Mouse (Mus musculus): Measurements from ENCODE around the gene C1s1. TPM values are rescaled to one million over a fixed set of nuclear protein-coding genes. Genes with fewer than 3 reads are reported as not detected.
A peak's percentile ranks its signal among the peaks of the same experiment; 100 is the strongest.
"Not testable (repeated sequence)": the region's sequence is repeated elsewhere in the genome, so short reads cannot be mapped to it uniquely, and the experiment has no call there.

C1s1 gene
- polyA plus RNA-seq, 1 experiment from 2014 or later = 0.80 TPM

DNA sequence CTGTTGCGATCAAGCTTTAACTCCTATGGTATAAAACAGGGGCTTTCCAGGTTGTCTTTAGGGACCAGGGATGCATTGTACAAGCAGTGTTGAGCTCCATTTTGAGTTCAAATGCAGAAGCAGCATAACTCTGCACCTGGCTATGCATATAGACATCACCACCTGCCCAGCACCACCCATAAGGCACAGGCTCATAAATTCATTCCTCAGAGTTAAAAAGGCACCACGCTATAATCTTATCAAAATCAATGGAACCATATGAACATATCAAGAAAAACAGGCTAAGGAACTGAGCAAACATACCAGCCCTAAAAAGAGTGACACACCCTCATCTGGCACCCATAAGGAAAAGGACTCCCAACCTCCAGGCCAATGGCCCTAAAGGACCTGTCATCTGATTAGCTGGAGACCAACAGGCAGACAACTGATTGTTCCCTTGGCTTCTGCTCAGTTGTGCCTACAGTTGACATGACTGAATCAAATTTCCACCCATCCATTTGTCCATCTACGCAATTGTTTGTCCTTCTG is 6.9 kb upstream of the C1s1 start:
- peaks cover 12% of the 10 kb centered on the region; the same call in 1 of the 2 replicates for H3K9me3 ChIP-seq
- H3K4me1 ChIP-seq = no peaks in the 10 kb centered on the region
- H3K4me2 ChIP-seq (replicated peaks) = no peak overlapping the region
- no peak overlapping the region for H3K27ac ChIP-seq (replicated peaks)
- 87% methylated on average over 3 of the region's 3 CpGs for WGBS
- no peaks in the 10 kb centered on the region for H3K36me3 ChIP-seq
- H3K4me3 ChIP-seq = no peak overlapping the region
- no peak for ATAC-seq (ENCODE audit: low FRiP score, low read depth)
- H3K9ac ChIP-seq (replicated peaks) = no peak overlapping the region
- no peaks in the 10 kb centered on the region for H3K27me3 ChIP-seq

GRCm38 (mm10) chr6:124547979-124548378 is 5.8 kb upstream of the C1s1 start:
- H3K4me2 ChIP-seq (replicated peaks); ATAC-seq (ENCODE audit: low FRiP score, low read depth); H3K9ac ChIP-seq (replicated peaks); H3K36me3 ChIP-seq; H3K4me3 ChIP-seq; H3K27me3 ChIP-seq; H3K27ac ChIP-seq (replicated peaks); H3K4me1 ChIP-seq: not testable (repeated sequence)
- peaks cover 12% of the 10 kb centered on the region; the same call in 1 of the 2 replicates for H3K9me3 ChIP-seq
- 89% methylated on average over 3 of the region's 3 CpGs for WGBS

DNA sequence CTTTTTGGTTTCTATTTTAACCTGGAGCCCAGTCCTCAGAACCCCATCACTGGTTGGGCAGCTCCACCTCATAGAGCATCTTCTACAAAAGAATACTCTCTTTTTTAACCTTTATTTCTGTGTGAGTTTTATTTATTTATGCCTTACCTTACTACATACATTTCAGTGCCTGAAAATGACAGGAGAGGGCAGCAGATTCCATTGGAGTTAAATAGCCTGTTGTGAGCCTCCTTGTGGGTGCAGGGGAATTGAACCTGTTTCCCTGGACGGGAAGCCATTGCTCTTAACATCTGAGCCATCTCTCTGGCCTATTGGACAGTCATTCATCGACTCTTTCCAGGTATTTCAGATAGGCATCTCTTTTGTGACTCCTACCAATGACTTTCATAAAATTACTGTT is 3.3 kb upstream of the C1s1 start:
- Histone ChIP-seq H3K27me3 (no peaks in the 10 kb centered on the region), H3K9ac (replicated peaks) (no peak overlapping the region), H3K4me2 (replicated peaks) (no peak overlapping the region), H3K9me3 (peaks cover 3% of the 10 kb centered on the region; the same call in 1 of the 2 replicates), H3K36me3 (no peaks in the 10 kb centered on the region), H3K4me3 (no peak overlapping the region), H3K27ac (replicated peaks) (no peak overlapping the region), H3K4me1 (no peaks in the 10 kb centered on the region)
- ATAC-seq (ENCODE audit: low FRiP score, low read depth) = no peak
- 83% methylated on average over 2 of the region's 2 CpGs for WGBS

GRCm38 (mm10) chr6:124544466-124544865 is 2.3 kb upstream of the C1s1 start:
- no peak for ATAC-seq (ENCODE audit: low FRiP score, low read depth)
- Histone ChIP-seq H3K27ac (replicated peaks) (no peak overlapping the region), H3K27me3 (no peaks in the 10 kb centered on the region), H3K4me3 (no peak overlapping the region), H3K36me3 (no peaks in the 10 kb centered on the region), H3K9me3 (no peaks in the 10 kb centered on the region), H3K9ac (replicated peaks) (no peak overlapping the region), H3K4me1 (no peaks in the 10 kb centered on the region), H3K4me2 (replicated peaks) (no peak overlapping the region)
- WGBS = 87% methylated on average over 6 of the region's 6 CpGs

- not testable (repeated sequence) for H3K27ac ChIP-seq (replicated peaks); H3K9ac ChIP-seq (replicated peaks); H3K27me3 ChIP-seq; H3K4me3 ChIP-seq; H3K36me3 ChIP-seq; H3K4me1 ChIP-seq; H3K9me3 ChIP-seq; H3K4me2 ChIP-seq (replicated peaks); ATAC-seq (ENCODE audit: low FRiP score, low read depth)
- WGBS = 89% methylated on average over 2 of the region's 2 CpGs
Measured at GRCm38 (mm10) chr6:124541176-124541575, 983 bp downstream of the C1s1 start.

- not testable (repeated sequence) for H3K4me3 ChIP-seq; H3K4me2 ChIP-seq (replicated peaks); ATAC-seq (ENCODE audit: low FRiP score, low read depth); H3K9ac ChIP-seq (replicated peaks); H3K27ac ChIP-seq (replicated peaks); H3K4me1 ChIP-seq; H3K27me3 ChIP-seq; H3K9me3 ChIP-seq; H3K36me3 ChIP-seq
- WGBS = 78% methylated on average over 8 of the region's 8 CpGs
Measured at GRCm38 (mm10) chr6:124536125-124536829, 5.9 kb downstream of the C1s1 start.

DNA sequence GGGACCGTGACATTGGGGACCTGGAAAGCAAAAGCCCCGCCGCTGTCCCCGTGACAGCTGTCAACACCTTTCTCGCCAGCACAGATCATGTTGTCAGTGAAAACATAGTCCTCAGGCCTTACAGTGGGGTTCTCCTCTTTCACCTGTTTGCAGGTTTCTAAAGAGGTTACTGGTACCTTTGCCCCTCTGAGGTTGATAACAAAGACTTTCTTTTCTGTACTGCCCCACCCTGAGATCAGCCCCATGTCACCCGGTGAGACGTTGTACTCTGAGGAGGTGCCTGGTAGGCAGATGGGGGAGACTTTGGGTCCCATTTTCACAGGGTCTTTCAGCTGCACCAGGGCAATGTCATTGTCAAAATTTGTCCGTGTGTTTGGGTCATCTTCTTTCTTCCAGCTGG is 11.1 kb downstream of the C1s1 start:
- Histone ChIP-seq H3K9me3 (no peaks in the 10 kb centered on the region), H3K36me3 (no peaks in the 10 kb centered on the region), H3K9ac (replicated peaks) (no peak overlapping the region), H3K27ac (replicated peaks) (no peak overlapping the region), H3K27me3 (no peaks in the 10 kb centered on the region), H3K4me1 (no peaks in the 10 kb centered on the region), H3K4me3 (no peak overlapping the region), H3K4me2 (replicated peaks) (no peak overlapping the region)
- no peak for ATAC-seq (ENCODE audit: low FRiP score, low read depth)
- 91% methylated on average over 8 of the region's 8 CpGs for WGBS

GRCm38 (mm10) chr6:124527881-124528280 is 14.3 kb downstream of the C1s1 start:
- ATAC-seq (ENCODE audit: low FRiP score, low read depth) = no peak
- Histone ChIP-seq H3K9me3 (no peaks in the 10 kb centered on the region), H3K4me1 (no peaks in the 10 kb centered on the region), H3K27me3 (no peaks in the 10 kb centered on the region), H3K9ac (replicated peaks) (no peak overlapping the region), H3K36me3 (no peaks in the 10 kb centered on the region), H3K4me3 (no peak overlapping the region), H3K27ac (replicated peaks) (no peak overlapping the region), H3K4me2 (replicated peaks) (no peak overlapping the region)
- 80% methylated on average over 3 of the region's 3 CpGs for WGBS

DNA sequence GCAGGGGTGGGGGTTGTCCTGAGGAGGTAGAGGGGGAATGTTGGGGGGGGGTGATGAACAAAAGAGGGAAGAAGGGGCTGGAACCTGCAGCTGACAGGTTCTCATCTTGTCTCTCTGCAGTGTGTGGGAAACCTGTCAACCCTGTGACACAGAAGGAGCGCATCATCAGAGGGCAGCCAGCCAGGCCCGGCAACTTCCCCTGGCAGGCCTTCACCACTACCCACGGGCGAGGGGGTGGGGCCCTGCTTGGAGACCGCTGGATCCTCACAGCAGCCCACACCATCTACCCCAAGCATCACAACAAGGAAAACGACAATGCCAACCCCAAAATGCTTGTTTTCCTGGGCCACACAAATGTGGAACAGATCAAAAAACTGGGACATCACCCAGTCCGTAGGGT is 20.1 kb downstream of the C1s1 start:
- not testable (repeated sequence) for H3K27ac ChIP-seq (replicated peaks); H3K4me3 ChIP-seq; H3K4me1 ChIP-seq; ATAC-seq (ENCODE audit: low FRiP score, low read depth); H3K9me3 ChIP-seq; H3K36me3 ChIP-seq; H3K27me3 ChIP-seq; H3K4me2 ChIP-seq (replicated peaks); H3K9ac ChIP-seq (replicated peaks)
- 74% methylated on average over 7 of the region's 7 CpGs for WGBS

GRCm38 (mm10) chr6:124517733-124518132 is 24.4 kb downstream of the C1s1 start:
- WGBS = 88% methylated on average over 4 of the region's 4 CpGs
- not testable (repeated sequence) for H3K36me3 ChIP-seq; H3K9ac ChIP-seq (replicated peaks); H3K9me3 ChIP-seq; H3K4me3 ChIP-seq; ATAC-seq (ENCODE audit: low FRiP score, low read depth); H3K4me1 ChIP-seq; H3K4me2 ChIP-seq (replicated peaks); H3K27ac ChIP-seq (replicated peaks); H3K27me3 ChIP-seq

DNA sequence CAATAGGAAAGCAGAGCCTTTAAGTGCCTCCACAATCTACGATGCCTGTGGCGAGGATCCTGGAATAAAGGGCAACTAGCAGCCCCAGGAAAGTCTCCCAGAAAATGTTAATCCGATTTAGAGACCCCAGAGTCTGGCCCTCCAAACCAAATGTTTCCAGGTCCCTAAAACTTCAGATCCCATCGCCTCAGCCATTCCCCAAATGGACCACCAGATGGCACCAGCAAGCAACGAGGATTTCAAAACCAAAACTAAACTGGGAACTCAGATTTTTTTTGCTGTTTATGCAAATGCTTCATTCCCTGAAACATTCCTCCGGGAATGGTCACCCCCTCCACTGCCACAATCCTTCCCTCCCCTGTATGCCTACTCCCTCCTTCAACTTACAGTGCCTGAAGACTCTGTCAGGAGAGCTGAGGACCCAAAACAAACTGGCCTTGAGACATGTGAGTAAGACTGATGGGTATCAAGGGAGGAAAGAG is 29.8 kb downstream of the C1s1 start, which contains the start of gene C1ra:
C1ra (plus strand) TSS at position 51 of the 482 bp plus-strand sequence.
- no peaks in the 10 kb centered on the region for H3K27me3 ChIP-seq
- WGBS = 8% methylated on average over 6 of the region's 6 CpGs
- H3K9me3 ChIP-seq = no peaks in the 10 kb centered on the region
- H3K9ac ChIP-seq (replicated peaks) = no peak within 1 kb of the TSS
- no peaks in the 10 kb centered on the region for H3K4me1 ChIP-seq
- H3K4me3 ChIP-seq = no peak within 1 kb of the TSS
- H3K36me3 ChIP-seq = no peaks in the 10 kb centered on the region
- H3K27ac ChIP-seq (replicated peaks) = no peak within 1 kb of the TSS
- peak within 1 kb of the TSS; percentile 22; the same call in 1 of the 2 replicates for H3K4me2 ChIP-seq (replicated peaks)
- no peak for ATAC-seq (ENCODE audit: low FRiP score, low read depth)

GRCm38 (mm10) chr6:124511936-124512335 is 30.2 kb downstream of the C1s1 start:
- Histone ChIP-seq H3K9me3 (no peaks in the 10 kb centered on the region), H3K27ac (replicated peaks) (no peak overlapping the region), H3K4me1 (no peaks in the 10 kb centered on the region), H3K36me3 (no peaks in the 10 kb centered on the region), H3K9ac (replicated peaks) (no peak overlapping the region), H3K4me3 (no peak overlapping the region), H3K27me3 (no peaks in the 10 kb centered on the region), H3K4me2 (replicated peaks) (no peak overlapping the region)
- 66% methylated on average over 6 of the region's 6 CpGs for WGBS
- no peak for ATAC-seq (ENCODE audit: low FRiP score, low read depth)

Measured in midbrain, embryonic 12.5 days (tissue).